Mouse (Mus musculus) megakaryocyte, embryonic 14.5 days (primary cell): ENCODE results near the gene Fcer1g. TPM values are rescaled to one million over a fixed set of nuclear protein-coding genes. Genes with fewer than 3 reads are reported as not detected.
A peak's percentile ranks its signal among the peaks of the same experiment; 100 is the strongest.

ENCODE experiments used
- H3K27me3 ChIP-seq: replicated peaks from 2 replicates; pipeline ENCODE3; 2012; ENCODE audit warnings: inconsistent platforms
- H3K36me3 ChIP-seq: replicated peaks from 2 replicates; pipeline ENCODE3; 2012; ENCODE audit warnings: low read length, inconsistent platforms, mixed read lengths
- H3K4me1 ChIP-seq: 2 replicates; pipeline ENCODE4 v1.6.1; 2012; ENCODE audit warnings: inconsistent platforms
- H3K4me3 ChIP-seq: replicated peaks from 2 replicates; pipeline ENCODE3; 2012; ENCODE audit warnings: moderate library complexity, mild to moderate bottlenecking, inconsistent platforms
- H3K9me3 ChIP-seq: 2 replicates; pipeline ENCODE4 v1.6.1; 2012; ENCODE audit warnings: inconsistent platforms
- FLI1 ChIP-seq: IDR thresholded peaks from 2 replicates; pipeline ENCODE4 v1.6.1; 2012; ENCODE audit warnings: low read length, inconsistent platforms, mixed read lengths
- GATA1 ChIP-seq: IDR thresholded peaks from 3 replicates; pipeline ENCODE4 v1.6.1; 2012; ENCODE audit warnings: mixed read lengths, low read length, inconsistent platforms, borderline replicate concordance
- polyA plus RNA-seq: library from polyadenylated mRNA; stranded (reverse); fragments of >175 nt; gene quantifications from 2 replicates; pipeline ENCODE4 v1.2.3, GENCODE M21; 2012; ENCODE audit warnings: low replicate concordance; ENCODE audit not compliant: insufficient read depth

The Fcer1g gene
- polyA plus RNA-seq, 1 experiment, result 57.4 TPM

DNA sequence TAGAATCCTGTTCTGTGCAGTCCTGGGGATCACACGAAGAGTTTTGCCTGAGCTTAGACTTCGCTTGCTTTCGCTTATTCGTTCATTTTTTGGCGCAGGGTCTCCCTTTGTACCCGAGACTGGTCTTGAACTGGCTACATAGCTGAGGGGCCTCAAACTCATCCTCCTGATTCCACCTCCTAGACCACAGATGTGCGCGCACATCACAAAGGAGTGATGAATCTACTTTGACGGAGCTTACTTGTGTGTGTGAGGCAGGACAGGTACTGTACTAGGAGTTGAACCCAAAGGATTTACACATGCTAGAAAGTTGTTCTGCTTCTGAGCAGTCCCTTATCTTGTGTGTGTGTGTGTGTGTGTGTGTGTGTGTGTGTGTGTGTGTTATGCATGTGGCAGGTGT, 43.3 kb downstream of the Fcer1g start:
- Histone ChIP-seq H3K4me3 (no peak overlapping the region), H3K9me3 (peaks cover 8% of the 10 kb centered on the region; the same call in 1 of the 2 replicates), H3K4me1 (peaks cover 53% of the 10 kb centered on the region), H3K36me3 (peaks cover 16% of the 10 kb centered on the region), H3K27me3 (peaks cover 46% of the 10 kb centered on the region)
- TF ChIP-seq GATA1 (no peak), FLI1 (no peak)

DNA sequence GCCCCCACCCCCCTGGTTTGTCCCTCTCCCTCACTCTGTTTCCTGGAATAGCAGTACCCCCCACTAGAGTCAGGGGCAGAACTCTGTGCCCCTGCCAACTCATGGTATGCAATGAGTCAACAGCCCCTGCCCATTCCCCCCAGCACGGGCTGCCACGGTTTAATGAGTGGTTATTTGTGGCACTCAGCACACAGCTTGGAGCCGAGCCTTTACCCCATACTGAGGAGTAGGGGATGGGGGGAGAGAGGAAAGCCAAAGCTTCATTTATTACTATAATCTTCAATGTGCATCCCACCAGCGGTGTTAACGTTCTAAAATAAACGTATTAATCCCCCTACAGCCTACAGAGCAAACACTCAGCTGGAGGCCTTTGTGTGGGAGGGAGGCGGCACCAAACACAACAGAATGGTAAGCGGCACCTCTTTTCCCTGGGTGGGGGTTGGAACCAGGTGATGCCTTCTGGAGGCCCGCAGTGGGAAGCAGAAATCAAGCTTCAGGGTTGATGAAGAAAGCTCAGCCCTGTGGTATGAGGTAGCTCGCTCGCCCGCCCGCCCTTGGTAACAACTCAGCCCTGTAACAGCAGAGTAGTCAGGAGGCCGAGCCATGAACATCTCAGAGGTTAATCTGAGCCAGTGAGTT, 44.6 kb downstream of the Fcer1g start:
- peaks cover 36% of the 10 kb centered on the region for H3K27me3 ChIP-seq
- peaks cover 8% of the 10 kb centered on the region; the same call in 1 of the 2 replicates for H3K9me3 ChIP-seq
- H3K36me3 ChIP-seq, result peaks cover 16% of the 10 kb centered on the region
- TF ChIP-seq GATA1, result no peak
- no peak overlapping the region for H3K4me3 ChIP-seq
- H3K4me1 ChIP-seq, result peaks cover 56% of the 10 kb centered on the region

DNA sequence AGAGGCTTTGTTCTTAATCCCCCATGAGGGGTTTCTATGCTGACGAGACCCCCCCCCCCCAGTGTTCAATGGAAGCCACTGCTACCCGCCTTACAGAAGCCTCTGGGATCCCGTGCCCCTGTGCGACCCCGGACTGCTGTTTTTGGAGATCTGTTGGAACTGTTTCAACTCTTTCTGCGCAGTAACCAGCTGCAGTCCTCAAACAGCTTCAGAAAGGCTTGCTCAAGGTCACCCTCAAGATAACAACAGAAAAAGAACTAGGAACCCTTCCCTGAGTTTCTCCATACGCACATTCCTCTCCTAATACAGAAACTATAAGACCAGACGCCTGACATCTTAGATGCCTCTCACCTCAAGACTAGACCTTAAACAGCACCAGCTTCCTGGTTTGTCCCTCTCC, 45.1 kb downstream of the Fcer1g start:
- Histone ChIP-seq H3K27me3 (peaks cover 31% of the 10 kb centered on the region), H3K4me3 (no peak overlapping the region), H3K36me3 (peaks cover 16% of the 10 kb centered on the region), H3K9me3 (peaks cover 8% of the 10 kb centered on the region; the same call in 1 of the 2 replicates), H3K4me1 (peaks cover 57% of the 10 kb centered on the region)
- TF ChIP-seq FLI1 (no peak), GATA1 (no peak)

DNA sequence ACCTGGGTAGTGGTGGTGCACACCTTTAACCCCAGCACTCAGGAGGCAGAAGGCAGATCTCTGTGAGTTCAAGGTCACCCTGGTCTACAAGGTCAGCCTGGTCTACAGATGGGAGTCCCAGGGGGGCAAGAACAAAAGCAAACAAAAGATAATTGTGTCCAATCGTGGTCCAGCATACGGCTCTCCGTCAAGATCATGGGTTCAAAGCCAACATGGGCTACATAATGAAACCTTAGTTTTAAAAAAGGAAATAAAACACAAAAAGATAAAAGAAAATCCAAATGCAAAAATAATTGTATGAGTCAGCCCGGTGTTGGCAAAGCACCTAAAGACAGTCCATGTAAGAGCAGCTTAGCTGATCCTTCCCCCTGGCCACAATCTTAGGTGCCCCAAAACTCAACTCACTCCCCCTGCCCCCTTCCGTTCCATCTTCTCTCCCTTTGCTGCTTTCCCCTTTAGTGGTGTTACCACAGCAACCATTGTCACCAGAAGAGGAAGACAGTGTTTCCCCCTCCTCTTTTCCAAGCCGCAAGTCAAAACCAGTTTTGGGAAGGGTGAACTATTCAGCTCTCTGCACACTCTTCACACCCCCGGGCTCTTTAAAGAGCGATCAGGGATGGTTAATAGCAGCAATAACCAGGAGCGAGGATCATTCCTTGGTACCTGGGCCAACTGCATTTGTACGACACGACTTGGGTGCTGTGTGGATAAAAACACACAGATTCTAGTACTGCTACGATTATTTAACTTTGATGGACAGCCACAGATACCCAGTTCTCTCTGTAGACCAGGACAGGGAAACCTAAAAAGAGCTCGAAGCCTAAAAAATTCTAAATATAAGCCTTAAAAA, 46.1 kb downstream of the Fcer1g start:
- peaks cover 57% of the 10 kb centered on the region for H3K4me1 ChIP-seq
- TF ChIP-seq GATA1, result no peak
- TF ChIP-seq FLI1, result no peak
- no peak overlapping the region for H3K4me3 ChIP-seq
- H3K27me3 ChIP-seq, result peaks cover 21% of the 10 kb centered on the region
- H3K9me3 ChIP-seq, result peaks cover 8% of the 10 kb centered on the region; the same call in 1 of the 2 replicates
- peaks cover 14% of the 10 kb centered on the region for H3K36me3 ChIP-seq

GRCm38 (mm10) chr1:171185655-171186054, 48.5 kb downstream of the Fcer1g start:
- H3K27me3 ChIP-seq, result peaks cover 4% of the 10 kb centered on the region
- H3K4me1 ChIP-seq, result peaks cover 75% of the 10 kb centered on the region
- H3K36me3 ChIP-seq, result peaks cover 17% of the 10 kb centered on the region
- TF ChIP-seq FLI1 (no peak), GATA1 (no peak)
- H3K4me3 ChIP-seq, result no peak overlapping the region
- peaks cover 5% of the 10 kb centered on the region; the same call in 1 of the 2 replicates for H3K9me3 ChIP-seq

DNA sequence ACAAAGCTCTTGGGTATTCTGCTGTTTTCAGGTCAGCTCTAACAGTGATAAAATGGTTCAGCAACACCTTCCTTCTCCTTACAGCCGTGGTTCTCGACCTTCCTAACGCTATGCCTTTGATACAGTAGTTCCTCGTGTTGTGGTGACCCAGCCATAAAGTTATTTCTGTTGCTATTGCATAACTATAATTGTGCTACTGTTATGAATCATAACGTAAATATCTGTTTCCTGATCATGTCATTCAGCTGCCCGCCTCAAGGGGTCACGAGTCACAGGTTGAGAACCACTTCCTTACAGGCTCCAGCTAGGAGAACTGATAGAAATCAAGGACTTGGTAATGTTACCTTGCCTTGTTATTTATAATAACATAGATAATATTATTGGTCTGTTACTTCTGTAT, 49.9 kb downstream of the Fcer1g start:
- no peak for TF ChIP-seq GATA1
- no peak for TF ChIP-seq FLI1
- peak overlapping the region; percentile 73 for H3K4me3 ChIP-seq
- no peaks in the 10 kb centered on the region for H3K9me3 ChIP-seq
- peaks cover 81% of the 10 kb centered on the region for H3K4me1 ChIP-seq
- peaks cover 13% of the 10 kb centered on the region for H3K36me3 ChIP-seq
- peaks cover under 1% of the 10 kb centered on the region for H3K27me3 ChIP-seq

GRCm38 (mm10) chr1:171183620-171184019, 50.5 kb downstream of the Fcer1g start:
- Histone ChIP-seq H3K4me3 (peak overlapping the region; percentile 73), H3K4me1 (peaks cover 81% of the 10 kb centered on the region), H3K36me3 (peaks cover 13% of the 10 kb centered on the region), H3K27me3 (no peaks in the 10 kb centered on the region), H3K9me3 (no peaks in the 10 kb centered on the region)
- no peak for TF ChIP-seq FLI1
- no peak for TF ChIP-seq GATA1

- TF ChIP-seq GATA1 (no peak), FLI1 (no peak)
- H3K4me3 ChIP-seq, result no peak overlapping the region
- H3K4me1 ChIP-seq, result peaks cover 82% of the 10 kb centered on the region
- no peaks in the 10 kb centered on the region for H3K27me3 ChIP-seq
- H3K9me3 ChIP-seq, result no peaks in the 10 kb centered on the region
- peaks cover 13% of the 10 kb centered on the region for H3K36me3 ChIP-seq
Observed at GRCm38 (mm10) chr1:171183025-171183424, 51.1 kb downstream of the Fcer1g start.

Other genes with a start within 250 kb of the Fcer1g start
- 0.07 TPM in 1 of 2 replicates, not detected in the other for gene Fcgr4, start 215.4 kb downstream of the Fcer1g start, polyA plus RNA-seq
- gene Fcgr3, start 169.4 kb downstream of the Fcer1g start, polyA plus RNA-seq, result 9.2 TPM in 1 of 2 replicates, not detected in the other
- gene Cfap126, start 120.4 kb downstream of the Fcer1g start, polyA plus RNA-seq, result not detected in 2 replicates
- 22.4 and 93.6 TPM in 2 replicates for gene Sdhc, start 83.8 kb downstream of the Fcer1g start, polyA plus RNA-seq
- gene Mpz, start 83.7 kb downstream of the Fcer1g start, polyA plus RNA-seq, result 3.7 TPM in 1 of 2 replicates, not detected in the other
- gene Pcp4l1, start 38.1 kb downstream of the Fcer1g start, polyA plus RNA-seq, result 28.3 and 28.5 TPM in 2 replicates
- not detected in 2 replicates for gene Nr1i3, start 20.4 kb downstream of the Fcer1g start, polyA plus RNA-seq
- 22.7 and 24.1 TPM in 2 replicates for gene Tomm40l, start 11.9 kb downstream of the Fcer1g start, polyA plus RNA-seq
- not detected in 2 replicates for gene Apoa2, start 9.3 kb downstream of the Fcer1g start, polyA plus RNA-seq
- gene Adamts4, start 16.1 kb upstream of the Fcer1g start, polyA plus RNA-seq, result 0.50 TPM in 1 of 2 replicates, not detected in the other
- gene Ndufs2, start 17.0 kb upstream of the Fcer1g start, polyA plus RNA-seq, result 24.9 and 49.7 TPM in 2 replicates
- 20.5 and 20.6 TPM in 2 replicates for gene B4galt3, start 36.0 kb upstream of the Fcer1g start, polyA plus RNA-seq
- gene Ppox, start 46.8 kb upstream of the Fcer1g start, polyA plus RNA-seq, result 17.0 and 28.8 TPM in 2 replicates
- gene Usp21, start 53.6 kb upstream of the Fcer1g start, polyA plus RNA-seq, result 33.2 and 67.7 TPM in 2 replicates
- 18.6 and 97.6 TPM in 2 replicates for gene Ufc1, start 60.7 kb upstream of the Fcer1g start, polyA plus RNA-seq
- 19.6 and 45.4 TPM in 2 replicates for gene Dedd, start 94.8 kb upstream of the Fcer1g start, polyA plus RNA-seq
- 3.2 and 6.1 TPM in 2 replicates for gene Nit1, start 111.3 kb upstream of the Fcer1g start, polyA plus RNA-seq
- 1.3 and 11.9 TPM in 2 replicates for gene Pfdn2, start 111.3 kb upstream of the Fcer1g start, polyA plus RNA-seq
- gene Klhdc9, start 126.4 kb upstream of the Fcer1g start, polyA plus RNA-seq, result not detected in 2 replicates
- gene Nectin4, start 135.7 kb upstream of the Fcer1g start, polyA plus RNA-seq, result 0.44 TPM in 1 of 2 replicates, not detected in the other
- 5.2 and 12.3 TPM in 2 replicates for gene Arhgap30, start 154.6 kb upstream of the Fcer1g start, polyA plus RNA-seq
- 18.5 and 37.8 TPM in 2 replicates for gene Usf1, start 176.9 kb upstream of the Fcer1g start, polyA plus RNA-seq
- not detected in 2 replicates for gene Tstd1, start 184.5 kb upstream of the Fcer1g start, polyA plus RNA-seq
- 21.9 and 94.2 TPM in 2 replicates for gene F11r, start 203.2 kb upstream of the Fcer1g start, polyA plus RNA-seq